Mouse (Mus musculus) urinary bladder, adult 18-20 months (tissue): ENCODE measurements around the gene Acin1.
A peak's percentile ranks its signal among the peaks of the same experiment; 100 is the strongest.
"Not testable (repeated sequence)": the region's sequence is repeated elsewhere in the genome, so short reads cannot be mapped to it uniquely, and the experiment has no call there.

Experiments
- DNase-seq, 2 experiments: peaks; one replicate each; pipeline ENCODE4 v3.0.0; 2022; ENCODE audit warnings: low spot score in 2 of 2, mixed read lengths in 2 of 2

Acin1 gene

DNA sequence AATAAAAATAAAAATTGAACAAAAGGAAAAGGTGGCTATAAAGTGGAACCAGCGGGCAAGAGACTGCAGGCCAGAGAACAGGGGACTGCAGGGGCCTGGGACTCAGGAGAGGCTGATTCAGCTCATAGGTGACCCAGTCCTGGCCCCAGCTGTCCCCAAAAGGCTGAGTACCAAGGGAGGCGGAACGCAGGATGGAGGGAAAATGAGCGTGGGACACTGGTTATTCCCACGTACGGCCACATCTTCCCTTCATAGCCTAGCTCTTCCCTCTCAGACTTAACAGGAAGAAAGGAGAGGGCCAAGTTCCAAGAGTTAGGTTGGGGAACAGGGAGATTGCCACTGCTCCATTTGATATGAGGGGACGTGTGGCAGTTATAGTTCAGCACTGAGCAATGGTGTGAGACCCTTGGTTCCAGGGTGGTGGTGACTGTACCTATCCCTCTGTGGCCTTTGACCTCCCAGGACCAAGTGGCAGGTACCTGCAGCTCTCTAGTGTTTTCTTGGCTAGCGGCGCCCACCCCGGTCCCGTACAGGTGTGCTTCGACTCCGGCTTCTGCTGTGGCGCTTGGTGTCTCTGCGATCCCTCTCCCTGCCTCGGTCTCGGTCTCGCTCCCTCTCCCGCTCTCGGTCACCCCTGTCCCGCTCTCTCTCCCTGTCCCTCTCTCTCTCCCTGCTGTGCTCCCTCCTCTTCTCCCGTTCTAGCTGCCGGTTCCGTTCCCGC is 44.3 kb downstream of the Acin1 start:
- DNase-seq = no peak

GRCm38 (mm10) chr14:54641305-54641969 is 45.3 kb downstream of the Acin1 start, which contains the start of gene Cdh24:
Gene Cdh24 (minus strand): TSS chr14:54641364.
- DNase-seq = peak; percentile 86 to 92

DNA sequence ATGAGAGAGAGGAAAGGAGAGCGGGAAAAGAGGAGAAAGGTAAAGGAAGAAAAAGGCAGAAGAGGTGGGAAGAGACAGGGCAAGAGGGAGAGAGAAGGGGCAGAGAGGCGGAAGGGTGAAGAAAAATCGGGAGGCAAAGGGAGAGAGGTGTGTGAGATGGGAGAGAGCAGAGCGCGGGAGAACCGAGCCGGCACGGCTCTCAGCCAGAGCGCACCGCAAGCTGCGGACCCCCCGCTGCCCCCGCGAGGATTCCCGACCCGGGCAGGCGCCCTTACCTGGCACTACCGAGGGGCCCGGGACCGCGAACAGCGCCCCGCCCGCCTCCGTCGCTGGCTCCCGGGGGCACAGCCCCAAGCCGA is 45.8 kb downstream of the Acin1 start, which contains the start of gene Gm17606:
Gene Gm17606, plus strand, starts transcription at position 7 of the 359 bp plus-strand sequence.
- no peak for DNase-seq

DNA sequence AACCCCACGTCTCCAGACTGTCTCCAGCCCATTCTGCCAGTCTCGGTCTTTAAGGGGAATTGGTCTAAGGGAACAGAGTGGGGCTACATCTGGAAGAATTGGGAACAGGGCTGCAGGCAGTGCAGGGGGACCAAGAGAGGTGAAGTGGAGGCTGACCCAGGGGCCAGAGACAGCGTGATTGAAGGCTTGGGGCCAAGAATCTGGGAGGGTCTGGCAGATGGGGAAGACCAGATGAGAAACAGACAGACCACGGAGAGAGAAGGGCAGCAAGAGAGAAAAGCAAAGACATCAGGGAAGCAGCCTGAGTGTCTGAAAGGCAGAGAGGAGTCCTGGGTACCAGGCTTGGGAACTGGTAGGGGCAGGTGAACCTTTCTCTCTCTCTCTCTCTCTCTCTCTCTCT is 46.6 kb downstream of the Acin1 start:
- DNase-seq = no peak

DNA sequence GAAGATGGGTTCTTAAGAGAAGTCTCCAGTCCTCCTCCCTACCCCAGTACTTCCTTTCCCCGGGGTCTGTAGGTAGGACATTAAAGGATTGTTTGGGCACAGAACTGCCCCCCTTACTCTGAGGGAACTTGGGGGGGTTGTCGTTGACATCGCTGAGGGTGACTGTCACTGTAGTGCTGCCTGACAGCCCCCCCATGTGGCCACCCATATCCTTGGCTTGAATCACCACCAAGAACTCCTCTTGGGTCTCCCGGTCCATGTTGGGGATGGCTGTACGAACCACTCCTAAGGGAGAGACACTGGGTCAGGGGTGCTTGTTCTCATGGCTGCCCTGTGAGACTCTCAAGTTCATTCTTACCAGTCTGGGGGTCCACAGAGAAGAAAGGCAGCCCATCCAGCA is 48.5 kb downstream of the Acin1 start:
- no peak for DNase-seq

DNA sequence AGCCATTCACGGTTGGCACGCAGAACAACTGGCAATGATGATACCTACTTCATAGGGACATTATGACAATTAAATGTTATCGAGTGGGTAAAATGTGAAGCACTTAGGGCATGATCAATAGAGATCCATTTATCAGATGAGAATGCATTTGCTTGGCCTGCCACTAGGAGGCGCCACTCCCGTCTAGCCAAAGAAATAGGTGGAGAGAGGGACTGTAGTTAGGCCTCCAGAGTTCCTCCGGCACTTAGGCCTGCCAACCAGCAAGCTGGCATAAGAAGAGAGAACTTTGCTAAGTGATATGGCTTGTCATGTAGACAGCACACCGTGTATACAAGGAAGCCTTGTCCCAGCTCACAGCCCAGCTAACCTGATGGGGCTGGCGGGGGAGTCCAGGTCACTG is 49.8 kb downstream of the Acin1 start:
- peak in 1 of 2 experiments; percentile 22 for DNase-seq

- no peak for DNase-seq
Measured at GRCm38 (mm10) chr14:54634182-54634581, 52.5 kb downstream of the Acin1 start.

DNA sequence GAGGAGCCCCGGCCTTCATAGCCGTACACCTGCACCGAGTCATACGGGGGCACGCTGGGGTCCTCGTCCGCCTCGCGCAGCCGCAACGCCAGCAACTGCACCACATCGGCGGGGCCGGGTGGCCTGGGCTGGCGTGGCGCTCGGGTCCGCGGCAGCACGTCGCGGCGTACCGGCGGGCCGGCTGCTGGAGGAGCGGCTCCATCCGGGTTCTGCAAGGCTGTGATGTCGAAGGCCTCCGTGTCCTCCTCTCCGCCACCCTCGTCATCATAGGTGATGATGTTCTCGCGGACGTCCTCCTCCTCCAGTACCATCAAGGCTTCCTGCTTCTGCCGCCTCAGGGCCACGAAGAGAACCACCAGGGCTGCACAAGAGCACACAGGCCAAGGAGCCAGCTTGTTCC is 54.5 kb downstream of the Acin1 start:
- DNase-seq = no peak

DNA sequence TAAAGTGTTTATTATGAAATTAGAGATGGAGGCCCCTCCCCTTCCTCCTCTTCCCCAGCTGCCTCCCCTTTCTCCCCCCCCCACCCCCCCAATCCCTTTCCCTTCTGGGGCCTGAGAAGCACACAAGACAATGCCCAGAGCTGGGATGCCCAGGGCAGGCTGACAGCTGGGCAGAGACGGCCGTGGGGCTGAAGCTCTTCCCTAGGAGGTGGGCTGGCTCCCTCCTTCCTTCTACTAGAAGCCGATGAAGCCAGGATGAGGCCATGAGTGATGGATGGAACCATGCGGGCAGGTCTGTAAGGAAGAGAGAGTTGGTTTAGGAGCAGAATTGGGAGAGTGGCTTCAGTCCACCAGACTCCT is 55.5 kb downstream of the Acin1 start:
- DNase-seq = no peak

GRCm38 (mm10) chr14:54630583-54631239 is 56.0 kb downstream of the Acin1 start:
- DNase-seq = no peak

- DNase-seq = no peak
Measured at GRCm38 (mm10) chr14:54629797-54630196, 56.9 kb downstream of the Acin1 start.

DNA sequence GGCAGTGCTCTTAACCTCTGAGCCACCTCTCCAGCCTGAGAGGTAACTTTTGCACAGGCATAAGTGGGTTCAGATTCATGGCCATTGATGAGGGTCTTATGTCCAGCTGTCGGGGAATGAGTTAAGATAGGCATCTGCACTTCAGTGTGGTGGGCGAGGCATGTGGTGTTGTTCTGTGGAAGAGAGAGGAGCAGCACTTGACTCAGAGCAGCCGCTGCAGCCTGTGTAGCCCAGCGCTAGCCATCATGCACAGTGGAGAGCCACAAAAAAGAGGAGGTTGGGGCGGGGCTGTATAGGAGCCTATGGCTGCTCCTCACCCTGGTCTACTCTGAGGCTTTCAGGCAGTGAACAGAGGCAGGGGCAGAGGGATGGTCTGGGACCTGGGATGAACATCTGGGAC is 58.6 kb downstream of the Acin1 start:
- no peak for DNase-seq

DNA sequence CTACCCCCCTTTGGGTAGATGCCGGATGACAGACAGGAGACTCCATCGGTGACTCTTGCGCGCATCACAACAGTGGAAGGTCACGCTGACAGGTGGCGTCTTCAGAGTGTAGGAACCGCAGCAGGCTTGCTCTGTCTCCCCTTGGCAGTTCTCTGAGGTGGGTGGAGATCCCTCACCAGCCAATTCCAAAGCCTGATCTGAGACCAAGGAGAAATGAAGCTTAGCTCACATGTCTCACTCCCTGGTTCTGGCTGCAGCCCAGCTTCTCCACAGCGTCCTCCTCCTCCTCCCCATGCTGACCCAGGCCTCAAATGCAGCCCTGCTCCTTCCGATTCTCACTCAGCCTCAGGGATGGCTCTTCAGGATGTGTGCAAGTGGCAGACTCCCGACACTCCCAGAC is 61.8 kb downstream of the Acin1 start:
- DNase-seq = no peak

DNA sequence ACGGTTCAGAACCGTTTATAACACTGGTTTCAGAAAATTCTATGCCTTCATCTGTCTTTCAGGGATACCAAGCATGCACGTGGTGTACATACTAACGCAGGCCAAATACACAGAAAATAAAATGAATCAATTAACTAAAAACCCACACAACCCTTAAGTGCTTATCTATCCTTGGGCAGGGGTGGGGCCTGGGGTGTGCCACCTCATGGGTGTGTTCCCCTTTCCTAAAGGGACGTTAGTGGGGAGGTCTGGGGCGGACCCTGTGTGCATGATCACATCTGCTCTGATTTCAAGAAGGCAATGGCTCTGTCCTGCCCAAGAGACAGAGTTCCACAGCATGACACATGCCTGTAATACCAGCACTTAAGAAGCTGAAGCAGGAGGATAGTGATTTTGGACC is 63.4 kb downstream of the Acin1 start:
- DNase-seq = no peak

DNA sequence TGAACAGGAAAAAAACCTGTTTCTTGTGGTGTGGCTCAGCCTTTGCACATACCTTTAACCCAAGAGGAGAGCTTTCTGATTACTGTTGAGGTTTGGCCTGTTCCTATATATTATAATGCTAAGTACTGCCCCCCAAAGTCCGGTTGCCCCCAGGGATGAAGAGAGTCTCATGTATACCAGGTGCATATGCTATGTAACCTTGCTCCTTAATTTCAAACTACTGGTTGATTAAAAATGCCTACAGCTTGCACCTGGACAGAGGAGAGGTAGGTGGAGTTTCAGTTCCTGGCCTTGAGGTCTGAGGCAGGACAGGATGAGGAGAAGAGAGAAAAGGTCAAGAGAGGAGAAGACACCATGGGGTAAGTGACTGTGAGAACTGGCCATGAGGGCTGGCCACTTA is 65.6 kb downstream of the Acin1 start, which contains the start of gene Psmb11:
Gene Psmb11, plus strand, starts transcription at position 301 of the 400 bp plus-strand sequence.
- DNase-seq = no peak

DNA sequence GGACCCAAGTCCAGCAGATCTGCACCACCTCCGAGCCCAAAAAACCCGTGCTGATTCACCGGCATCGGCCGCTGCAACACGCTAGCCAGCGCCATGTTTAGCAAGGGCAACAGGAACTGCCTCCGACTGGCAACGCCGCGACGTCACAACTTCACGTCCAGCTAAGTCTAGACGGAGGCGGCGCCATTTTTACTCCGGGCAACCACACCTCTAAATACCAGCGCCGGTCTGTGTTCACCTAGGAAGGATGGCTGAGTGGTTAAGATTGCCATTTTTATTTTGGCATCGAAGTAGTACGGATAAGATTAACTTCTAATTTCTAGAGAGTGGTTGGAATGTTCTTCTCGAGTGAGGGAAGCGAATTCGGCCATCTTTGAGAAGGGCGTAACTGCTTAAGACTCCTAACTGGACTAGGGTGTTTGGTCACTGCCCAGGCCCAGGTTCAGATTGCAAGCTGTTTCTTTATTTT is 68.8 kb downstream of the Acin1 start, which contains the start of gene Psmb5:
Gene Psmb5, minus strand, starts transcription at position 126 of the 469 bp plus-strand sequence.
- DNase-seq = peak; percentile 81 to 91

DNA sequence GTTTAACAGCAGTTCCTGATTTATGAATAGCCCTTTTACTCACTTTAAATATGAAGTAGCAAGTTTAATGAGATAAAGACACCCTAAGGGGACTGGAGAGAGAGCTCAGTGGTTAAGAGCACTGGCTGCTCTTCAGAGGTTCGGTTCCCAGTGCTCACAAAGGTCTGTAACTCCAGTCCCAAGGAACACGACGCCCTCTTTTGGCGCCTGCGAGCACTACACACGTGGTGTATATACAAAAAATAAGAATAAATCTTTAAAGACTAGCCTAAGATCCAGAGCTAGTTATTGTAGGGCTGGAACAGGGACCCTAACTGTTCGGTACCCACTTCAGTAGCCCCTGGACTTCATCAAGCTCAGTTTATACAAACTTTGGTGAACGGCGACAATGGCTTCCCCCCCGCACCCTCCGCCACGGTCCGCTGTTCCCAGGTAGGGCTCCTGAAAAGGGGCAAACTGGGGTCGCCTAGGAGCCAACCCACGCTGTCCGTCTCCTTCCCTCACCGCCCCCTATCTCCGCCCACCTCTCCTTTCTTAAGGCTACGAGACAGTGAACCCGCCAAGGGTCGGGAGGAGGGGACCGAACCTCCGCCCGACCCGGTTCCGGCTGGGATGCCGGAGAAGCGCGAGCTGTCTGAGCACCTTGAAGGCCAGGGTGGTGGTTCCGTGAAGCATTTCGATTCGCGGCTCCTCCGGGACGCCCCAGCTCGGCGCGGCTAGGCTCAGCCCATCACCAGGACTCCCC is 69.4 kb downstream of the Acin1 start:
- no peak for DNase-seq

- no peak for DNase-seq
Measured at GRCm38 (mm10) chr14:54616226-54616825, 70.4 kb downstream of the Acin1 start.

GRCm38 (mm10) chr14:54614130-54614529 is 72.6 kb downstream of the Acin1 start:
- DNase-seq = not testable (repeated sequence)

GRCm38 (mm10) chr14:54610648-54611047 is 76.1 kb downstream of the Acin1 start:
- DNase-seq = no peak

DNA sequence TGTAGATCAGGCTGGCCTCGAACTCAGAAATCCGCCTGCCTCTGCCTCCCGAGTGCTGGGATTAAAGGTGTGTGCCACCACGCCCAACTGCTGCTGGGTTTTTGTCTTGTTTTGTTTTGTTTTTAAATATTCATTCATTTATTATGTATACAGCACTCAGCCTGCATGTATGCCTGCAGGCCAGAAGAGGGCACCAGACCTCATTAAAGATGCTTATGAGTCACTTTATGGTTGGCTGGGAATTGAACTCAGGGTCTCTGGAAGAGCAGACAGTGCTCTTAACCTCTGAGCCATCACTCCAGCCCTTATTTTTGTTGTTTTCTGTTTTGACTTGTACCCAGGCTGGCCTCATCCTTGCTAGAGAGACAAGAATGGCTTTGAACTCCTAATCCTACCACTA is 76.8 kb downstream of the Acin1 start:
- DNase-seq = no peak
